Mouse (Mus musculus) fibroblast of lung, adult 2 months (primary cell): Measurements from ENCODE around the gene Tarsl2.

Experiments used
- DNase-seq: peaks from one replicate; pipeline ENCODE4 v3.0.0-alpha.2; 2011; ENCODE audit warnings: low read depth

The Tarsl2 gene

GRCm38 (mm10) chr7:65657490-65658120 lies 12.9 kb downstream of the Tarsl2 start:
- DNase-seq: no peak

- DNase-seq: no peak
These were observed 18.6 kb downstream of the Tarsl2 start for GRCm38 (mm10) chr7:65663225-65663790.

DNA sequence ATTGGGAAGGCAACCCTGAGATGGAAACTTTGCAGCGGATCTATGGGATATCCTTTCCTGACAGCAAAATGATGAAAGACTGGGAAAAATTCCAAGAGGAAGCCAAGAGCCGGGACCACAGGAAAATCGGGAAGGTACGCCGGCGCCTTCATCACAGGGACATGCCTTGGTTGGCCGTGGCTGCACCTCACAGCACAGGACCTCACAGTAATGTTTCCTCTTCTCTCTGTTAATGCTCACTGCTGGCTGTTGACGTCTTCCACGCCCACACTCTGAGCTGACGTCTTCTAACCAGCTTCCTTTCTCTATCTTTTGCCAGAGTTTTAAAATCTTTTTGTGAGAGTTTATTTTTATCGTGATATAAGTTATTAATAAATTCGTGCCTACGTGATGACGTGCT lies 19.2 kb downstream of the Tarsl2 start:
- no peak for DNase-seq

GRCm38 (mm10) chr7:65667491-65667890 lies 22.8 kb downstream of the Tarsl2 start:
- no peak for DNase-seq

DNA sequence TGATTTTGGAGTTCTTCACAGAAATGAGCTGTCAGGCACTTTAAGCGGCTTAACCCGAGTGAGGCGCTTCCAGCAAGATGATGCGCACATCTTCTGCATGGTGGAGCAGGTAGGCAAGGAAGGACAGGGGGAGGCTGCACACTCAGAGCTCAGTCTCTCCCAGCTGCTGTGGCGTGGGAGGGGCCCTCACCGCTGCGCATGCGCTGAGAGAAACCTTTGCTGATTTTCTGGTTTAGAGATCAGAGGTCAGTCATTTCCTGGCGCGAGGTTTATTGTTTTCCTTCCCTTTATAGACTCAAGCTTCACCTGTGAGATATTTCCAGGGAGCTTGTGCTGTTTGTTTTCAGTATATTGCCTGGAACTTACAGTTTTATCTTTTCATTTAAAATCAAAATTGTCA lies 33.4 kb downstream of the Tarsl2 start:
- DNase-seq: no peak

- no peak for DNase-seq
These were observed 34.4 kb downstream of the Tarsl2 start for GRCm38 (mm10) chr7:65678900-65679595.

DNA sequence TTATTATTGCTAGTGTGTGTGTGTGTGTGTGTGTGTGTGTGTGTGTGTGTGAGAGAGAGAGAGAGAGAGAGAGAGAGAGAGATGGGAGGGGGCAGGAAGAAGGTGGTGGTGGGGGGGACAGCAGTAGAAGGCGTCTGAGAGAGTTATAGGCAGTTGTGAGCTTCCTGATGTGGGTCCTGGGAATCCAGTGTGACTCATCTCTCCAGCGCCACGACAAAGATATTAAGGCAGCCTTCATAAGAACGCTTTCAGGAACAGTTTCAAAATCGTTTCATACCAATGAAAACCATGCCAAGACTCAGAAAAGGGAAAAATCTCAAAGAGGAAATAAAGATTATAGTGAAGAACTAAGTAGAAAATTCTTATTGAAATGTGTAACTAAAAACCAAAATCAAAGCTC lies 36.5 kb downstream of the Tarsl2 start:
- DNase-seq: peak; percentile 49

- no peak for DNase-seq
These were observed 39.6 kb downstream of the Tarsl2 start for GRCm38 (mm10) chr7:65684256-65684835.

- no peak for DNase-seq
These were observed 42.0 kb downstream of the Tarsl2 start for GRCm38 (mm10) chr7:65686664-65687063.

DNA sequence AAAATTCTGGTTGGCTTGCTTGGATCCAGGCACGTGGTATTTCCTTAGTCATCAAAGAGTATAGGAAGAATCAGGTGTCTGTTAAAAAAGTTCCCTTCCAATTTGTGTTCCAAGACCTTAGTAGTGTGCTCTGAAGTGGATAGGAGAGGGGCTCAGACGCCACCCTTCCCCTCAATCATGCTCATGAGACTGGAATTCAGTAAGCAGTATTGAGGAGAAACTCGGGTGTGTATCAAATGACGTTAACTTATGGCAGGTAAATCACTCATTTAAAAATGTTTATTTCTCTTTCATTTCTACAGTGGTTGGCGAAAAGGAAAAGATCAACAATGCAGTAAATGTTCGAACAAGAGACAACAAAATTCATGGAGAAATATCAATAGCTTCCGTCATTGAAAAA lies 46.2 kb downstream of the Tarsl2 start, which contains the start of gene Tm2d3:
TSS of gene Tm2d3 (plus strand) at position 301 of the 400 bp plus-strand sequence.
- DNase-seq: no peak

- no peak for DNase-seq
These were observed 47.4 kb downstream of the Tarsl2 start for GRCm38 (mm10) chr7:65691929-65692605.

GRCm38 (mm10) chr7:65692883-65693282 lies 48.2 kb downstream of the Tarsl2 start:
- no peak for DNase-seq

GRCm38 (mm10) chr7:65693301-65693821 lies 48.7 kb downstream of the Tarsl2 start:
- no peak for DNase-seq

DNA sequence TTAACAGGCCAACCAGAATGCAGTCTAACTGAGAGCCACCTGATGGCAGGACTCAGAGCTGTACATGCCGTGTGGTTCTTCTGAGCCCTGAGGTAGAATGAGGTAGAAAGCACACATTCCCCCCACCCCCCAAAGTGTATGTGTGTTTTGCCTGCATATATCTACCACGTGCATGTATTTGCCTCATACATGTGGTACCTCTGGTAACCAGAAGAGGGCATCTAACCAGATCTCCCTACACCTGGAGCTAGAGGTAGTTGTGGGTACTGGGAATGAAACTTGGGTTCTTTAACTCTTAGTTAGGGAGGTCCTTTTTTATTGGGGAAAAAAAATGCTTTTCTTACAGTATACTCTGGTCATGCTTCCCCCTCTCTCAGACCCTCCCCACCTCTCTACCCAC lies 51.8 kb downstream of the Tarsl2 start:
- no peak for DNase-seq

- DNase-seq: no peak
These were observed 57.4 kb downstream of the Tarsl2 start for GRCm38 (mm10) chr7:65702076-65702475.

- peak; percentile 47 for DNase-seq
These were observed 60.1 kb downstream of the Tarsl2 start for GRCm38 (mm10) chr7:65704818-65705242.

DNA sequence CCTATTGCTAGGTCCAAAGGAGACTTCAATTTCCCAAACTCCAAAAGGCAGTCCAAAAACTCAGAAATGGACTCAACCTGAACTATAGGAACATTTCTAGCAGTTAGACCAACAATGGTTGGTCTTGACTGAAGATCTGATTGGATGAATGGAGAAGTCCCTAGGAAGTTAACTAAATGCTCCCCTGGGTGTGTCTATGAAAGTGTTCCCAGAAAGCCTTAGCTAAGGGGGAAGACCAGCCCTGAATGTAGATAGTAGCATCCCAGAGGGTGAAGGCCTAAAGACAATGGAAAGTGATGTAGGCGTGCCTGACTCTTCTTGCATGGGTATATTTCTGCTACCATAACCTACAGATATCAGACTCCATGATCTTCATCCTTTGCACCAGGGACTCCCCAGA lies 63.8 kb downstream of the Tarsl2 start:
- no peak for DNase-seq

DNA sequence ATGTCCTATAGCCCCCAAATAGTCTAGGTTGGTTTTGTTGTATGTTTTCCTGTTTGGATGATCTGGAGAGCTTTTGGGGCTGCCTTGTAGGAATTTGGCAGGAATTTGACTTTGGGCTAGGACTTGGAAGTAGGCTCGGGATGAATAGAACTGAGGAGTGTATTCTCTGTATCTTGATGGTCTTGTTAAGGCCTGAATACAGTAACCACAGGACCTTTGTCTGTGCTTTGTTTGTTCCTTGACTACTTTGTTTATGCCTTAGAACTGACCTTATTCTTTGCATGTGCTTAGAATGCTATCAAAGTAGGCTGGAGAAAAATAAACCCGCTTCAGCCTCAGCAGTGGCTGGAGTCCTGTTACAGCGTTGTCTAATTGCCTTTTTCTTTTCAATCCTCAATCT lies 65.6 kb downstream of the Tarsl2 start:
- no peak for DNase-seq

GRCm38 (mm10) chr7:65713782-65714181 lies 69.1 kb downstream of the Tarsl2 start:
- DNase-seq: no peak

DNA sequence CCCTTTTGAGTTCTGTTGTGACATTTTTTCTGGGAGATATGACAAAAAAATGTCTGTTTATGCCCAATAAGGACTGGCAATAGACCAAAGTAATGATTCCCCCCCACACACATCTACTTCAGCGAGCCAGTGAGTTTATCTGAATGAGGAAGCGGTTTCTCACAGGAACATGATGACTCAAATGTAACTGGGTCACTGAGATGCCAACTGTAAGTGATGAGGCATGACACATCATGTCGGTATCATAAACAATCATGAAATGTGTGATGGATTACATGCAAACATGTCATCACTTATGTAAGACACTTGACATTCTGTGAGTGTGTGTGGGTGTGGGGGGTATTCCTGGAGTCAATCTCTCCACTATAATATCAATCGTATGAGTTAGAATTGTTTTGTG lies 69.6 kb downstream of the Tarsl2 start:
- no peak for DNase-seq

DNA sequence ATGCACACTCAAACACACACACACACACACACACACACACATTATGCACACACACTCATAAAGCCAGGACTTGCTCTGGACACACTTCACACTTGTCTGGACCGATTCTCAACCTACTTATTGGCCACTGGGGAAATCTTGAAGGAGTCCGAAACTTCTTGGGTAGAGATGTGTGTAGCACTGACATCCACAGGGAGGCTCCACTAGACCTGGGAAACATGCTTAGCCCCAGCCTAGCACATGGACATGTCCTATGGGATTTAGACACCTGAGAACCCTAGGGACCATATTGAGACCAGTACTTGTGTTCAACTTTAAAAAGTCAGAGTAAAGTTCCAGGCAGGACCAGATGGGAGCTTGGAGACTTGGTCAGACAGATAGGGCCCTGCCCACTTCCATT lies 89.3 kb downstream of the Tarsl2 start:
- DNase-seq: no peak

DNA sequence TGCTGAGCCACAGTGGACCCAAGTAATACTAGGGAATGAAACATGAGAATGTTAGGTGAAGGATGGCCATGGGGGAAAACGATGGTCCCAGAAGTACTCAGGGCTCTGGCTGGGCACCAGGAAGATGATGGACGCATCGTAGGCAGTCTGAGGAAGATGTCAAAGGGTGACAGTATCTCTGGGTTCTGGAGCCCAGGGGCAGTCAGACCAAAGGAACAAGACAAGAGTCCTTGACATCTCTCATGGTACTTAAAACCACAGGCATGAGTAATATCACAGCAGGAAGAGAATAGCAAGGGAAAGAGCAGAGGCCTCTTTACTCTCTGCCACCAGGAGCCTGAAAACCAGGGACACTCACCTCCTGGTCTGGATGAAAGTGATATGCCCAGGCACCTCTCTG lies 90.6 kb downstream of the Tarsl2 start:
- no peak for DNase-seq
